Mouse (Mus musculus): ENCODE data around the gene Kcnh6.
"Not testable (repeated sequence)": the region's sequence is repeated elsewhere in the genome, so short reads cannot be mapped to it uniquely, and the experiment has no call there.

Kcnh6 gene

GRCm38 (mm10) chr11:106013556-106014225 lies 5.8 kb downstream of the Kcnh6 start:
- DNase-seq (ENCODE audit: low spot score in 2 of 2) = peak in 1 of 2 experiments; percentile 24

DNA sequence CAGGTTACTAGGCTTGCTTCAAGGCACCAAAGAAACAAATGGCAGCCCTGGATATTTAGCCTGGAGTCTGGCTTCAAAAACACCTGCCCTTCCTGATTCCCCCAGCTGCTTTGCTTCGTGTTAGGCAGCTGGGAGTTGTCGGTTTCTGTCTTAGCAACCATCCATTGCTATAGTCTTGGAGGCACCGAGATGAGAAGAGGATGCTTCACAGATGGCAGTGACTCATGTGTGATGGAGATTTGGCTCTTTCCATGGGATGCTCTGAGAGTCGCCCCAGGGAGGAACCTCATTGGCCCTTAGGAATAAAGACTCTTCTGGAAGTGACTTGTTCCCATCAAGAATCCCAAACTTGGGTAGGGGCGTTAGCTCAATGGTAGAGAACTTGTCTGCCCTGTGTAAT lies 8.5 kb downstream of the Kcnh6 start:
- no peak for DNase-seq (ENCODE audit: low spot score in 2 of 2)

DNA sequence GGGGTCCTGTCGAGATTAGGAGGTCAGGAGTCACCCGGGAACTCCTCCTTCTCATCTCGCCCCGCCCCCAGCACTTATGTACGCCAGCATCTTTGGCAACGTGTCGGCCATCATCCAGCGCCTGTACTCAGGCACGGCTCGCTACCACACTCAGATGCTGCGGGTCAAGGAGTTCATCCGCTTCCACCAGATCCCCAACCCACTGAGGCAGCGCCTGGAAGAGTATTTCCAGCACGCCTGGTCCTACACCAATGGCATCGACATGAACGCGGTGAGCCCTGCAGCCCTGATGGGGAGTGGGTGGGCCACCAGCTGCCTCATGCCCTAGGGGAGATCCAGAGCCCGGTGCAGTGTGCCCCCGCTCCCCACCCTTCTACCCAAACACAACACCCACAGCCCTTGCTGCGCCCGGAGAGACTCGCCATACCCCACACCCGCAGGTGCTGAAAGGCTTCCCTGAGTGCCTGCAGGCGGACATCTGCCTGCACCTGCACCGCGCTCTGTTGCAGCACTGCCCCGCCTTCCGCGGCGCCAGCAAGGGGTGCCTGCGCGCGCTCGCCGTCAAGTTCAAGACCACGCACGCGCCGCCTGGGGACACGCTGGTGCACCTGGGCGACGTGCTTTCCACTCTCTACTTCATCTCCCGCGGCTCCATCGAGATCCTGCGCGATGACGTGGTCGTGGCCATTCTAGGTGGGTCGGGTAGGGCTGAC lies 12.3 kb downstream of the Kcnh6 start:
- DNase-seq (ENCODE audit: low spot score in 2 of 2) = no peak

DNA sequence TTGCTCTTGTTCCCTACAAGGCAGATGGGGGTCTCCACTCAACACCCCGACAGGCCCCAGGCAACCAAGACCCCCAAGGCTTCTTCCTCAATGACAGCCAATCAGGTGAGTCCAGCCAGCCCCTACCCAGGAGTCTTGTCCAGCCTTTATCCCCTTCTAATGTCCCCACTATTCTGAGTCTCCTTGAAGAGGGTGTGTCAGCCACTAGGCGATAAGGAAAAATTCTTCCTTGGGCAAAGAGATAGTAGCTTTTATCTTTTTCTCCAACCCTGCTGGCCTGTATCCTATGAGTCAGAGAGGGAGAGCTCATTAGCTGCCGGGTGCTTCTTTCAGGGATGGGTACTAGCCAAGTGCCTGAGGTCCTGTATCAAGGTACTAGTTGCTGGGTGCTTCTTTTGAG lies 17.9 kb downstream of the Kcnh6 start:
- DNase-seq (ENCODE audit: low spot score in 2 of 2) = no peak

- peak in 1 of 2 experiments; percentile 55 for DNase-seq (ENCODE audit: low spot score in 2 of 2)
Measured at GRCm38 (mm10) chr11:106026465-106027151, 18.7 kb downstream of the Kcnh6 start.

DNA sequence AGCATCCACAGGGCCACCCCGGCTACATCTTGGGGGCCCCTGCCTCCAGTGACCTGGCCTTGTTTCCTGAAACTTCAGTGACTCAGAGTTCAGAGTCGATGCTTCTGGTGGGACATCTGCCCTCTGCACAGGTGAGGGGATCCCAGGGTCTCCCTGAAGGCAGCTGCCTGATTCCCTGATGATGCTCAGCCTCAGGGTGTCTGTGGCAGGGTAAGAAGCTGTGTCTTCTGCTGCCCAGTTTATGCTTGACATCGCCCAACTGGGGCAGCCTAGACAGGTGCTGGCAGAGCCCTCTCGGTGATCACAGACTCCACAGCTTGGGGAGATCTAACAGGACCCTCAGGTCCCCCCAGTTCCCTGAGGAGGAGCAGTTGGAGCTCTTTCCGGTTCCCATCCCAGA lies 19.7 kb downstream of the Kcnh6 start:
- no peak for DNase-seq (ENCODE audit: low spot score in 2 of 2)

DNA sequence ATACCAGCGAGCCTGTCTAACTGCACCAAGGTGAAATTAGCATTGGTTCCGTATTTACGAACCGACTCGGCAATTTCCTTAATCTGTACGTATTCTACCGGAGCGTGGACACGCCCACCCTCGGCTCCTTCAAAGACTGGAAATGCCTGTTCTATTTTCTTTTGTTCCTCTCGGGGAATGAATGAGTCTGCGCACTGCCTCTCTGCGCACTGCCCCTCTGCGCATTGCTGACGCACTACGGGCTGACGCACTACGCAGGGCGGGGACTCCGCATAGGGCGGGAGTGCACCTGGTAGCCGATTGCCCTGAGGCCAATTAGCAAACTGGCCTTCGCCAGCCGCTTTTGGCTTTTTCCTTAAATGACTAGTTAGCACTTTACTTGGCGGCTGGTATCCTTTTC lies 24.1 kb downstream of the Kcnh6 start:
- not testable (repeated sequence) for DNase-seq (ENCODE audit: low spot score in 2 of 2)

DNA sequence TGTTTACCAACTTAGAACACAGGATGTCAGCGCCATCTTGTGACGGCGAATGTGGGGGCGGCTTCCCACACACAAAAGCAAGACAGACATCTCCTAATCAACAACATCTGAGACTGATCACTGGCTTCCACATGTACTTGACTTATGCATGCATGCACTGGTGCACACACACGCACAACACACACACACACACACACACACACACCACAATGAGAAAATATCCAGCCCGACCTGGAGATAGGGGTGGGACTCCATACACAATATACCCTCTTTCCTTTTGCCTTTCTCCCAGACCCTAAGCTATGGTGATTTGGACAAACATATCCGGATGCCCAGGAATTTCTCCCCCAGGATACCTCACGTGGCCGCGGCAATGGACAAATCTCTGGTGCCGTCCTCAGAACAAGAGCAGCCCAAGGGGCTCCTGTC lies 25.6 kb downstream of the Kcnh6 start:
- DNase-seq (ENCODE audit: low spot score in 2 of 2) = no peak

GRCm38 (mm10) chr11:106034986-106035385 lies 27.1 kb downstream of the Kcnh6 start:
- DNase-seq (ENCODE audit: low spot score in 2 of 2) = no peak

DNA sequence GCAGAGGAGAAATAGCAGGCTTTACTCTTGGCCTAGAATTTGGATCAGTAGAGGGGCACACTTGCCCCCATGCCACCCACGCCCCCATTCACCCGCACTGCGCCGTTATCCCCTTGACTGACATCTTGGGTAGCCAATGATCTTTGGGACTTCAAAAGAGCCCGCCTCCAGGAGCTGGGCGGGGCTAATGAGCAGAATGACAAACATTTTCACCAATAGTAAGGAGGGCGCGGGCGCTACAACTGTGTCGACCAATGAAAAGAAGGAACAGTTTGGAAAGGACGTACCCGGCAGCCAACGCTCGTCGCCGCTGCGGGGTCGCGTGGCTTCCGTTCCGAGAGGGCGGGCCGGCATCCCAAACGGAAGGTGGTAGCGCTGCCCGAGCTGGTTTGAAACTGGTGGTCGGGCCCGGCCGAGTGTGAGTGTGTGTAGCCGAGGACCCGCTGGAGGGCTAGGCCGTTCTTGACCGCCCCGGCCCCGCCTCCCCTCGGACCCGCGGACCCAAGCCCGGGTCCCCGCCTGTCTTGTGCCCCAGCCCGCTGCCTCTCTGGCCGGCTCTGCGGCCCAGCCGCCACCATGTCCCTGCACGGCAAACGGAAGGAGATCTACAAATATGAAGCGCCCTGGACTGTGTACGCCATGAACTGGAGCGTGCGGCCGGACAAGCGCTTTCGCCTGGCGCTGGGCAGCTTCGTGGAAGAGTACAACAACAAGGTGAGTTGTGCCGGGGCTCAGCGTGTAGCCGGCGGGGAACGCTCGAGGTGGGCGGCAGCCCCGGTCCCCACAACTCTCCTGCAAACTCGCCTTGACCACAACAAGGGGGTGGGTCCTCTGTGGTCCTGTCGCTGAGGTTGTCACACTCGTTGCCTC lies 28.9 kb downstream of the Kcnh6 start, which contains the start of gene Dcaf7:
Gene Dcaf7 (plus strand): TSS at position 325 of the 870 bp plus-strand sequence.
- peak; percentile 97 for DNase-seq (ENCODE audit: low spot score in 2 of 2)

DNA sequence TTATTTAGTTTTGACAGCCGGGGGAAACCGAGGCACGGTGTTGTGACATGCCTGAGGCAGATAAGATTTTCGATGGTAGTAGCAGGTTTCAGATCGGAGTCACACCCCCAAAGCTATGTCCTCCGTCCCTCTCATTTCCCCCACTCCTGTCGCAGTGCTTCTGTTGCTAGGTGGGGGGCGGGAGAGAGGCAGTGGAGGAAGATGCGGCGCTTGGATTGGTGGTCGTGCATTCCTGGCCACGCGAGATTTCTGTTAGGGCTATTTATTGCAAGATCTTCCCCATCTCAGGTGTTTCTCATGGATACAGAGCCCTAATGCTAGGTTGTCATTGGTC lies 29.5 kb downstream of the Kcnh6 start:
- no peak for DNase-seq (ENCODE audit: low spot score in 2 of 2)

GRCm38 (mm10) chr11:106044349-106044748 lies 36.4 kb downstream of the Kcnh6 start:
- DNase-seq (ENCODE audit: low spot score in 2 of 2) = no peak

- no peak for DNase-seq (ENCODE audit: low spot score in 2 of 2)
Measured at GRCm38 (mm10) chr11:106045256-106045655, 37.3 kb downstream of the Kcnh6 start.

- no peak for DNase-seq (ENCODE audit: low spot score in 2 of 2)
Measured at GRCm38 (mm10) chr11:106045780-106046179, 37.9 kb downstream of the Kcnh6 start.

GRCm38 (mm10) chr11:106046584-106046983 lies 38.7 kb downstream of the Kcnh6 start:
- no peak for DNase-seq (ENCODE audit: low spot score in 2 of 2)

DNA sequence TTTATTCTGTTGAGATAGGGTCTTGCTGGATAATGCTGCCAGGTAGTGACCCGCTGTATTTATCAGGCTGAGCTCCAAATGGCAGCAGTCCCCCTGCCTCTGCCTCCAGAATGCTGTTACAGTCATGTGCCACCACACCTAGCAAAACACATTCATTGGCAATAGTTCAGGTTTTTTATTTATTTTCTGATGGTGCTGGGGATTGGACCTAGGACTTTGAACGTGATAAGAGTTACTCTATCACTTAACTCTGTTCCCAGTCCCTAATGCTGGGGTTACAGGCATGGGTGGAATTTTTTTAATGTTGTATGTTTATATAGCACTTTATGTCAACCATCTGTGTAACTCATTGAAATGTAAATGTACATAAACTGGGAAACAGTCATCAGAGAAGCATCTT lies 46.0 kb downstream of the Kcnh6 start:
- DNase-seq (ENCODE audit: low spot score in 2 of 2) = no peak

DNA sequence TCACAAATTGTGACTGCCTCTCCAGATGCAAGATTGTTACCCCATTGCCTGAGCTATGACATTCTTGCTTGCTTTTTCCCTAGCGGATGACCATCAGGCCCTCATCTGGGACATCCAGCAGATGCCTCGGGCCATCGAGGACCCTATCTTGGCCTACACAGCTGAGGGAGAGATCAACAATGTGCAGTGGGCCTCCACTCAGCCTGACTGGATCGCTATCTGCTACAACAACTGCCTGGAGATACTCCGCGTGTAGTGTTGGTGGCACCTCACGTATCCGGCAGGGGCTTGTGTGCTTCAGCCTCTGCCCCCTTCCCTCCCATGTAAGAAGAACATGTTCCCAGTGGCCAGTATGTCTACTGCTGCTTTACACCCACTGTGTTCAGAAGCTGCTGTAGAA lies 46.7 kb downstream of the Kcnh6 start:
- DNase-seq (ENCODE audit: low spot score in 2 of 2) = no peak

DNA sequence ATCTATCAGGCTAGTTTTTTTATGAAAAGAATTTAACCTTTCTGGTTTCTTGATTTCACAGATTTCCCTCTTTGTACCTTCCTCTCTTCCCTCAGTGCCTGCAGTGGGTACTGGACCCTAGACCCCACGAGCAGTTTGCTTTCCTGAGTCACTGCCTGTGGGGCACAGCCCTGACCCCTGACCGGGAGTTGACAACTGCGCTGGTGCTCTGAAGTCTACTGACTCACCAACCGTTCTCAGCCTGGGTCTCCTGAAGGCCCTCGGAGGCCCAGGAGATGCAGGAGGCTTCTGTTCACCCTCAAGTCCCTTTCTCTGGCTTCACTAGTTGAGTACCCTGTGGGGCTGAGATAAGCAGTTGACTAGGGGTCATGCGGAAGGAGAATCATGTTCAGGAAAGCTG lies 47.4 kb downstream of the Kcnh6 start:
- DNase-seq (ENCODE audit: low spot score in 2 of 2) = no peak

DNA sequence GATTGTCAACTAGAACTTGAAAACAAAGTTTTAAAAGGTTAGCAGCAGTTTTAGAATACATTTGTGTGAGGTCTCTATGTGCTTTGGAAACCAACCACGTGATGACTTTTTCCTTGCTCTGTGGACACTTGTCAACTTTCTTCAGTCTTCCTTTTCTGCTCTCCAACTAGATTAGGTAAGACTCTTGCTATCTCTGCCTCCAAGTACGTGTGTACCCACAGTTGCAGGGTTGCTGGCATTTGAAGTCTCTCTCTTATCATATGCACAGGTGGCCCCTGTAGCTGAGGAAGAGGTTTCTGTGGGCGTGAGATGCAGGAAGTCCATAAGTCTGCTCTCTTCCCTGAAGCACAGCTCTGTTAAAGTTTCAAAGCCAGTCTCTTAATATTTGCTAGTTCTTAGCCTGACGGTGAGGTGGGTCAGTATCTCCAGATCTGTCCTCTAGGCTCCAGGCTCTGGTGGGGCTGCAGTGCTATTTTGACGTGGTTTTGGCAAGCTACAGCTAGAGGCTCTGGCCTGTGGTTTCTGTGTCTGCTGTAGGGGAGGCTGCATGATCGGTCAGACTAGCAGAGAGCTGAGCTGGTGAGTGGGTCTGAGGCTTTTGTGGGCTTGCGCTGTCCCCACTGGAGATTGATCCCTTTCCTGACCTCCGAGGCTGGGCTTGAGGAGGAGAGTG lies 49.0 kb downstream of the Kcnh6 start:
- no peak for DNase-seq (ENCODE audit: low spot score in 2 of 2)

DNA sequence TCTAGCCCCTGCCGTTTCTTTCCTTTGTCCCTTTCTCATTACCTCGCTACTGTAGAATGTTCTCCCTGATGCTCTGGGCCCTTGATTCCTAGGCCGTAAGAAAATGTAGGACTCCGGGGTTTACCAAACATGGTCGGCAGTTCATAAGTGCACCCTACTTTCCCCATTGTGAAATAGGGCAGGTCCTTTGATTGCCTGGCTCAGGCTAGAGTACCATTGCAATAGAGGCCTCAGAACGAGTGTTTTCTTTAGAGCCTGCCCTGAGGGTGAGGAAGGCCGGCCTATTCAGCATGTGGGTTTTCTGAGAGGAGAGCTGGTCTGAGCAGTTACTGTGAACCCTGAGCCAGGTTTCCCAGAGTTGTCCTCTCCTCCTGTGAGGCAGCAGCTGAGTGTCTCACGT lies 50.1 kb downstream of the Kcnh6 start:
- no peak for DNase-seq (ENCODE audit: low spot score in 2 of 2)

DNA sequence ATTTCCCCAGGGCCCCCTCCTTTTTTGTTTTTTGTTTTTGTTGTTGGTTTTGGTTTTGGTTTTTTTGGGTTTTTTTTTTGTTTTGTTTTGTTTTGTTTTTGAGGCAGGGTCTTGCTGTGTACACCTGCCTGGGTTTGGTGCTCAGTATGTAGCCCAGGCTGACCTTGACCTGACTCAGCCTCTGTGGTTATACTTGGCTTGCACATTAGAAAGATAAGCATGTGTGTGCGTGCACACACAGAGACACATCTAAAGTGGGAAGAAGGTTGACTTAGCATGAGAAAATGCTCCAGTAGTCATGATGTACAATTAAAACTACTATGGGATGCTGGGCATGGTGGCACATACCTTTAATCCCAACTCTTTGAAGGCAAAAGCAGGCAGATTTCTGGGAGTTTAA lies 52.6 kb downstream of the Kcnh6 start:
- DNase-seq (ENCODE audit: low spot score in 2 of 2) = no peak
